Comparison of ENCODE assay signal across 10 mouse cellular contexts in the genomic region with DNA sequence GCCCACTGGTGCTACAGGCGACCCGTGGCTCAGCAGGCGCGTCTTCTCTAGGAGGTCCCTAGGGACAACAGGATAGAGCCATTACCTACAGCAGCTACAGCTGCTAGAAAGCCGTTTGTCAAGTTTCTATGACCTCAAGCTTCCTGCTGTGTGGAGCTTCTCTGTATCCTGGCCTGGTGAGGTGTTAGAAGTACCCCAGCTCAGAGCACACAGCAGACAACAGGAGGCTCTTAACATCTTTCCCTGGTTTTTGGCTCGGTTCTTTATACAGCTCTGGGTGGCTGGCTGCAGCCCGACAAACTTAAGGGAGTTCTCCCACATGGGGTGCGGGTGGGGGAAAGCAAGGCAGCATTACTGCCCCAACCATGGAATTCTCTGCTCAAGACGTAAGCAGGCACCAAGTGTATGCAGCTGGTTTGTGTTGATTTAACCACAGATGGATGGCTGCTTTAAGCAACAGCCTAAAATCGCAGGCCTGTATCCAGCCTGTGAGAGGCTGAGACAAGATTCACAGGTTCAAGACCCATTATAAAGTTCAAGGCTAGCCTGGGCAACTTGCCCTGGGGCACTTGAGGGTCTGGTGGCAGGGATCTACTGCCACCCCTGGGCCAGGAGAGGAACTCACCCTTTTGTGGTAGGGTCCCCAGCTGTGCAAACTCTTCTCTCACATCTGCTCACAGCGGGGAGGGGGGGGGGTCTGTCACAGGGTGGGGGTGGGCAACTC. TPM values are rescaled to one million over a fixed set of nuclear protein-coding genes. Genes with fewer than 3 reads are reported as not detected.
DNase-seq lines count a peak whose midpoint lies in the region; ATAC-seq and TF ChIP-seq lines count a peak whose summit lies in the region.
"Had no signal": no experiment of that assay in that cellular context is flagged by ENCODE, and none has a peak within 500 bp of the region (broad histone marks: within the 10 kb centered on the region; RNA-seq: fewer than 3 reads in every experiment).

No protein-coding gene starts in this region.

- H3K9ac ChIP-seq in heart, adult 2 months (ENCODE audit: low read depth, low read length), result peak overlapping the region; percentile 75
- peak overlapping the region; percentile 58; the same call in 1 of the 2 replicates for H3K9ac ChIP-seq in forebrain, postnatal 0 days
- 0 out of 2 replicates have a peak overlapping the region, but pooled peaks have one; percentile 46 for H3K9ac ChIP-seq in liver, postnatal 0 days (replicated peaks)

- intact Hi-C loops in heart, adult 2 months (cut with DNase I), result no loop called here

- peak; percentile 24; the same call in 1 of the 2 replicates for TF ChIP-seq CTCF in heart, adult 2 months (IDR thresholded peaks at IDR 0.05)
- 0 out of 2 replicates have a peak, but pooled peaks have one; percentile 9 for TF ChIP-seq CTCF in forebrain, postnatal 0 days (IDR thresholded peaks at IDR 0.05; ENCODE audit: low read depth)
- no peak for TF ChIP-seq CTCF in liver, postnatal 0 days (IDR thresholded peaks at IDR 0.05; ENCODE audit: low read depth)

- peak; percentile 8 for ATAC-seq in forebrain, postnatal 0 days
- ATAC-seq in liver, postnatal 0 days, result peak; percentile 11; the same call in 1 of the 2 replicates
- no peak for ATAC-seq in activated CD4-positive, CD25-positive, alpha-beta regulatory T cell, adult 4 months

- TF ChIP-seq POLR2A in heart, adult 2 months (IDR thresholded peaks at IDR 0.05; ENCODE audit: insufficient read depth, low read depth, low read length), result no peak

- no peak overlapping the region for H3K27ac ChIP-seq in heart, adult 2 months
- 0 out of 2 replicates have a peak overlapping the region, but pooled peaks have one; percentile 40 for H3K27ac ChIP-seq in forebrain, postnatal 0 days (ENCODE audit: low read depth, low read length)
- no peak overlapping the region for H3K27ac ChIP-seq in liver, postnatal 0 days (ENCODE audit: low read depth)

- WGBS in heart, adult 2 months, result 62% methylated on average over 11 of the region's 11 CpGs
- WGBS in forebrain, postnatal 0 days, result 52% methylated on average over 11 of the region's 11 CpGs
- WGBS in liver, postnatal 0 days (ENCODE audit: insufficient replicate concordance), result 70% methylated on average over 11 of the region's 11 CpGs

- DNase-seq in heart, adult 2 months, result no peak
- no peak for DNase-seq in heart, adult 9 months (ENCODE audit: low spot score in 2 of 2)
- peak; percentile 78 for DNase-seq in R1 (ENCODE audit: low read depth, low spot score)
- DNase-seq in forebrain, postnatal 0 days, result peak; percentile 33
- DNase-seq in liver, postnatal 0 days, result no peak
- DNase-seq in gastrocnemius, postnatal 4 days (ENCODE audit: low spot score in 2 of 2), result no peak
- DNase-seq in layer of hippocampus, postnatal 36 days, result no peak

- no peaks in the 10 kb centered on the region for H3K79me2 ChIP-seq in heart, adult 2 months (replicated peaks; ENCODE audit: control insufficient read depth, insufficient read depth, low read length)

- H3K36me3 ChIP-seq in heart, adult 2 months (ENCODE audit: control insufficient read depth, insufficient read depth, low read length), result no peaks in the 10 kb centered on the region
- H3K36me3 ChIP-seq in forebrain, postnatal 0 days (ENCODE audit: insufficient read depth), result peaks cover 20% of the 10 kb centered on the region
- peaks cover 6% of the 10 kb centered on the region; the same call in 1 of the 2 replicates for H3K36me3 ChIP-seq in liver, postnatal 0 days (replicated peaks; ENCODE audit: insufficient read depth, low read length)

- no peak for TF ChIP-seq EP300 in heart, adult 2 months (IDR thresholded peaks at IDR 0.05; ENCODE audit: insufficient read depth, low read depth, low read length)
- no peak for TF ChIP-seq EP300 in liver, postnatal 0 days (IDR thresholded peaks at IDR 0.05; ENCODE audit: low read depth)

- H3K4me2 ChIP-seq in forebrain, postnatal 0 days (ENCODE audit: low read depth), result peak overlapping the region; percentile 72
- peak overlapping the region; percentile 81 for H3K4me2 ChIP-seq in liver, postnatal 0 days (ENCODE audit: low read depth, low read length)

- no peaks in the 10 kb centered on the region for H3K4me1 ChIP-seq in heart, adult 2 months (ENCODE audit: control insufficient read depth, insufficient read depth, low read length)
- no peaks in the 10 kb centered on the region for H3K4me1 ChIP-seq in forebrain, postnatal 0 days (ENCODE audit: insufficient read depth)
- peaks cover 5% of the 10 kb centered on the region; the same call in 1 of the 2 replicates for H3K4me1 ChIP-seq in liver, postnatal 0 days (ENCODE audit: insufficient read depth)

- H3K27me3 ChIP-seq in heart, adult 2 months (ENCODE audit: control insufficient read depth, insufficient read depth, low read length), result no peaks in the 10 kb centered on the region
- H3K27me3 ChIP-seq in forebrain, postnatal 0 days (ENCODE audit: insufficient read depth, low read length), result no peaks in the 10 kb centered on the region
- H3K27me3 ChIP-seq in liver, postnatal 0 days (ENCODE audit: insufficient read depth, low read length), result no peaks in the 10 kb centered on the region

- no peaks in the 10 kb centered on the region for H3K9me3 ChIP-seq in forebrain, postnatal 0 days (ENCODE audit: low read length)
- H3K9me3 ChIP-seq in liver, postnatal 0 days (ENCODE audit: low read length), result no peaks in the 10 kb centered on the region

- peak overlapping the region; percentile 52 for H3K4me3 ChIP-seq in heart, adult 2 months
- H3K4me3 ChIP-seq in forebrain, postnatal 0 days (ENCODE audit: low read depth, low read length), result peak overlapping the region; percentile 40; the same call in 1 of the 2 replicates
- H3K4me3 ChIP-seq in liver, postnatal 0 days (ENCODE audit: low read depth, low read length), result peak overlapping the region; percentile 45

RNA-seq across cellular contexts. Expression of gene Lrcol1, which starts 19.5 kb away (rescaled TPM):
- total RNA-seq in heart, adult 2 months (2021), result not detected
- not detected in 2 replicates for polyA plus RNA-seq in heart, adult 2 months (2012; rRNA removed)
- total RNA-seq in forebrain, postnatal 0 days (2014; rRNA removed), result not detected in 2 replicates
- not detected in 2 replicates for polyA plus RNA-seq in forebrain, postnatal 0 days (2015; fragmentation: Nextera tagmentation; extraction: Ambion mirVana)
- polyA plus RNA-seq in liver, postnatal 0 days (2015; fragmentation: Nextera tagmentation; extraction: Ambion mirVana), result not detected in 2 replicates
- total RNA-seq in gastrocnemius, postnatal 4 days (2021), result not detected
- not detected for polyA plus RNA-seq in activated CD4-positive, CD25-positive, alpha-beta regulatory T cell, adult 4 months (2017; shearing (Covaris generic))
- not detected for total RNA-seq in layer of hippocampus, postnatal 36 days (2021)
- total RNA-seq: hematopoietic stem cell, adult 5-6 weeks had no signal
- polyA plus RNA-seq: spleen, adult 2 months had no signal

RNA-seq across cellular contexts. Expression of gene P2rx2, which starts 21.0 kb away (rescaled TPM):
- total RNA-seq in heart, adult 2 months (2021), result not detected
- polyA plus RNA-seq in heart, adult 2 months (2012; rRNA removed), result 0.12 TPM in 1 of 2 replicates, not detected in the other
- 7.9 and 10.3 TPM in 2 replicates for total RNA-seq in forebrain, postnatal 0 days (2014; rRNA removed)
- polyA plus RNA-seq in forebrain, postnatal 0 days (2015; fragmentation: Nextera tagmentation; extraction: Ambion mirVana), result 11.8 and 13.3 TPM in 2 replicates
- polyA plus RNA-seq in liver, postnatal 0 days (2015; fragmentation: Nextera tagmentation; extraction: Ambion mirVana), result 0.07 and 0.09 TPM in 2 replicates
- total RNA-seq in gastrocnemius, postnatal 4 days (2021), result not detected
- polyA plus RNA-seq in activated CD4-positive, CD25-positive, alpha-beta regulatory T cell, adult 4 months (2017; shearing (Covaris generic)), result not detected
- under 1 TPM in 1 of 2 experiments, not detected in 1; 0.27 TPM for total RNA-seq in layer of hippocampus, postnatal 36 days (2021)

Comparison
In these comparisons a context has a peak if more than half of its experiments do, and no peak if none do; other contexts are left out.
1. DNase-seq: peak in R1 (single experiment) and forebrain, postnatal 0 days (single experiment); none in heart, adult 2 months (0 of 2), heart, adult 9 months (0 of 2), liver, postnatal 0 days (single experiment), gastrocnemius, postnatal 4 days (0 of 2) and layer of hippocampus, postnatal 36 days (0 of 2).
2. Peak in every context shown above with its lines, with median percentiles within 50 percentile points of each other: H3K4me3 ChIP-seq and H3K9ac ChIP-seq.